Mouse (Mus musculus): Measurements from ENCODE around the gene Npas3. TPM values are rescaled to one million over a fixed set of nuclear protein-coding genes. Genes with fewer than 3 reads are reported as not detected.
A peak's percentile ranks its signal among the peaks of the same experiment; 100 is the strongest.

Npas3 gene
- total RNA-seq, 2 experiments from 2014 or later: 2.4 to 3.2 TPM

GRCm38 (mm10) chr12:53802381-53802780 is 553.9 kb downstream of the Npas3 start:
- no peak for DNase-seq

- no peak for DNase-seq
These were observed 561.6 kb downstream of the Npas3 start for GRCm38 (mm10) chr12:53810081-53810480.

GRCm38 (mm10) chr12:53814291-53814690 is 565.8 kb downstream of the Npas3 start:
- no peak for DNase-seq

GRCm38 (mm10) chr12:53819982-53820381 is 571.5 kb downstream of the Npas3 start:
- DNase-seq: no peak

GRCm38 (mm10) chr12:53822881-53823280 is 574.4 kb downstream of the Npas3 start:
- no peak for DNase-seq

GRCm38 (mm10) chr12:53825251-53825650 is 576.8 kb downstream of the Npas3 start:
- no peak for DNase-seq

GRCm38 (mm10) chr12:53825898-53826605 is 577.6 kb downstream of the Npas3 start:
- peak; percentile 7 for DNase-seq

- no peak for DNase-seq
These were observed 578.3 kb downstream of the Npas3 start for GRCm38 (mm10) chr12:53826812-53827211.

- no peak for DNase-seq
These were observed 584.1 kb downstream of the Npas3 start for GRCm38 (mm10) chr12:53832590-53832989.

- no peak for DNase-seq
These were observed 584.9 kb downstream of the Npas3 start for GRCm38 (mm10) chr12:53833348-53833747.

- DNase-seq: no peak
These were observed 587.7 kb downstream of the Npas3 start for GRCm38 (mm10) chr12:53836031-53836790.

- no peak for DNase-seq
These were observed 588.9 kb downstream of the Npas3 start for GRCm38 (mm10) chr12:53837408-53837807.

- DNase-seq: no peak
These were observed 590.1 kb downstream of the Npas3 start for GRCm38 (mm10) chr12:53838541-53838940.

GRCm38 (mm10) chr12:53841928-53842671 is 593.6 kb downstream of the Npas3 start:
- DNase-seq: no peak

GRCm38 (mm10) chr12:53843626-53844025 is 595.1 kb downstream of the Npas3 start:
- DNase-seq: no peak

- DNase-seq: no peak
These were observed 597.7 kb downstream of the Npas3 start for GRCm38 (mm10) chr12:53846154-53846665.

GRCm38 (mm10) chr12:53849263-53849662 is 600.8 kb downstream of the Npas3 start:
- no peak for DNase-seq

- no peak for DNase-seq
These were observed 604.0 kb downstream of the Npas3 start for GRCm38 (mm10) chr12:53852432-53852831.

GRCm38 (mm10) chr12:53860176-53860575 is 611.7 kb downstream of the Npas3 start:
- no peak for DNase-seq

- no peak for DNase-seq
These were observed 613.8 kb downstream of the Npas3 start for GRCm38 (mm10) chr12:53862281-53862680.

- no peak for DNase-seq
These were observed 616.1 kb downstream of the Npas3 start for GRCm38 (mm10) chr12:53864436-53865136.

GRCm38 (mm10) chr12:53865691-53866090 is 617.2 kb downstream of the Npas3 start:
- DNase-seq: no peak
